14 mouse cellular contexts compared by ENCODE assay signal in genomic region chr3:18725507-18725906, GRCm38 (mm10).
"Had no signal": no experiment of that assay in that cellular context is flagged by ENCODE, and none has a peak within 500 bp of the region (broad histone marks: within the 10 kb centered on the region; RNA-seq: fewer than 3 reads in every experiment).

No protein-coding gene starts in this region.

- DNase-seq: lung, adult 18-20 months; lung, embryonic 14.5 days; lung, postnatal 14 days; lung, postnatal 36 days; right cerebral cortex, postnatal 14 days; thymus, adult 18-20 months; thymus, postnatal 14 days; thymus, postnatal 36 days had no signal

- H3K4me2 ChIP-seq: lung, embryonic 14.5 days; midbrain, embryonic 11.5 days; midbrain, embryonic 13.5 days; midbrain, embryonic 15.5 days; neural tube, embryonic 12.5 days had no signal

- H3K27ac ChIP-seq: macrophage; midbrain, embryonic 13.5 days; midbrain, embryonic 15.5 days; neural tube, embryonic 12.5 days had no signal

- ATAC-seq: midbrain, embryonic 13.5 days; midbrain, embryonic 15.5 days had no signal

- H3K4me3 ChIP-seq: megakaryocyte, embryonic 14.5 days; midbrain, embryonic 13.5 days; midbrain, embryonic 15.5 days; neural tube, embryonic 12.5 days had no signal

- H3K27me3 ChIP-seq: megakaryocyte, embryonic 14.5 days; midbrain, embryonic 13.5 days; midbrain, embryonic 15.5 days; neural tube, embryonic 12.5 days had no signal

- H3K9me3 ChIP-seq: megakaryocyte, embryonic 14.5 days; midbrain, embryonic 13.5 days; midbrain, embryonic 15.5 days; neural tube, embryonic 12.5 days had no signal

- H3K4me1 ChIP-seq: megakaryocyte, embryonic 14.5 days; midbrain, embryonic 13.5 days; midbrain, embryonic 15.5 days; neural tube, embryonic 12.5 days had no signal

- H3K36me3 ChIP-seq: midbrain, embryonic 13.5 days; midbrain, embryonic 15.5 days; neural tube, embryonic 12.5 days had no signal

- H3K9ac ChIP-seq: lung, embryonic 14.5 days; midbrain, embryonic 13.5 days; midbrain, embryonic 15.5 days; neural tube, embryonic 12.5 days had no signal
